Mouse (Mus musculus) urinary bladder, adult 2 months (tissue): ENCODE results near the gene BC052040. TPM values are rescaled to one million over a fixed set of nuclear protein-coding genes. Genes with fewer than 3 reads are reported as not detected.

Experiments
- DNase-seq: peaks from one replicate; pipeline ENCODE4 v3.0.0; 2022; ENCODE audit warnings: low spot score
- polyA plus RNA-seq: library from polyadenylated mRNA; depleted of rRNA; stranded (reverse); fragments of >200 nt; gene quantifications from 2 replicates; pipeline ENCODE4 v1.2.3, GENCODE M21; 2012

Gene BC052040
- polyA plus RNA-seq, 1 experiment = 7.9 TPM

DNA sequence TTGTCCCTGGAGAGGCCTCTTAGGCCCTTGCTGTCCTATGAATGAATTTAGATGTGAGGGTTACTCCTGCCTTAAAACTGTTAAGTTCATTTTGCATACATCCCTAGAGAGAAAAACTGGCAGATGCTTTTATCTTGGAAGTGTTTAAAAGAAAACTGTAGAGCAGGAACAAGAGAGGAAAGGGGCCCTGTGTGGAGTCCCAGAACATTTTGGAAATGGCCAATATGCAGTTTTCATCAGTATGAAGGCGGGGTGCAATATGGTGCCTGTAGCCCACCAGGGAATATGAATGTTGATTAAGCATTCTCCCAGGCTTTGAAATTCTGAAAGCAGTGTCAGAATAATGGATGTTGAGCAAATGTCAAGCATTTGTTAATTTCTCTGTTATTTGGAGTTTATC is 19.8 kb downstream of the BC052040 start:
- DNase-seq = no peak

DNA sequence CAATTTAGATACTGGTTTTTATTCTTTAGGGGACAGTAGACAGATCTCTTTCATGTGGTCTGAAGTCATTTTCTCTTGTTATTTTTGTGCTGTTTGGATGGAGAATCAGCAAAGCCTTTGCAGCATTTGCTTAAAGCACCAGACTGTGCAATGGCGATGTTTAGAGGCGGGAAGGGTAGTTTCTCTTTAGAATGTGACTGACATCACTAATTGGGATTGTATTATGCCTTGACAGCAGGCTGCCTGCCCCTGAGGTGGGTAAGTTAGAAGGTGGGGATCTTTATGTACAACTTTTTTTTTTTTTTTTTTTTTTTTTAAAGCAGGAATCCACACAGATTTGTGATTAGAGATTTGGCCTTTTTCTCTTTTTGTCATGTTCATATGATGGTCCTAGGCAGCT is 20.6 kb downstream of the BC052040 start:
- DNase-seq = no peak

DNA sequence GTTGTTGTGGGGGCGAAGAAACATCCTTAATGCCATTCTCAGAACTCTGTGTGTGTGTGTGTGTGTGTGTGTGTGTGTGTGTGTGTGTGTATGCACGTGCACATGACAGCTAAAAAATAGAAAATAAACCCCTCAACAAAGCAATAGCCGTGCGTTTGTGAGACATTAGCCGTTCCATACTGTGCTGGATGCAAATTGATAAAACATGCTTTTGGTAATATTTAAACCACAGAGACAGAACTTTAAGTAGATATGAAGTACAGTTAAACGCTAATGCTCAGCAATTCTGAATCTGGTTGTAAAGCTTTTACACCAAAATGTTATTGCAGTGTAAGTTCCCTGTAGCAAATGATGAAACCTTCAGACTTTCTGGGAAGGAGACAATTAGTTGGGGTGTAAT is 22.6 kb downstream of the BC052040 start:
- DNase-seq = no peak

DNA sequence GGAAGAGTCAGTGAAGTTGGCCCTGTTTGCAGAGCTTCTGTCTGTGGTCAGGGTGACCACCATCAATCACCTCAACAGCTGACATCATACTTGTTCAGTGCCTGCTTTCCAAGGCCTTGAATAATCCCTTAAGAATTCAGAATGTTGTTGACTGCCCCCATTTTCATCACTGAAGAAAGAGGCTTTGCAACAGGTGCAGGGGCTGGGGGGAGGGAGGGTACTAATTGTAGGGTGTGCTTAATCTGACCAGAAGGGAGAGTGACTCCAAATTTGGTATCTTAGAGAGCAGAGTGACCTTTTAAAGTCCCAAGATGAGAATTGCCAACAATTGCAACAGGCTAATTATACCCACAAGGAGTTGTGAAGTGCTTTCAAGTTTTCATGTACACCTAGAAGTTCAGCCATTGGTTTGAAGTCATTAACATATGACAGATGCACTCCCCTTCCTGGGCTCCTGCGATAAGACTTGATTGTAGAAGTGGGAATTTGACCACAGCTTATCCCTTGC is 24.4 kb downstream of the BC052040 start:
- no peak for DNase-seq

DNA sequence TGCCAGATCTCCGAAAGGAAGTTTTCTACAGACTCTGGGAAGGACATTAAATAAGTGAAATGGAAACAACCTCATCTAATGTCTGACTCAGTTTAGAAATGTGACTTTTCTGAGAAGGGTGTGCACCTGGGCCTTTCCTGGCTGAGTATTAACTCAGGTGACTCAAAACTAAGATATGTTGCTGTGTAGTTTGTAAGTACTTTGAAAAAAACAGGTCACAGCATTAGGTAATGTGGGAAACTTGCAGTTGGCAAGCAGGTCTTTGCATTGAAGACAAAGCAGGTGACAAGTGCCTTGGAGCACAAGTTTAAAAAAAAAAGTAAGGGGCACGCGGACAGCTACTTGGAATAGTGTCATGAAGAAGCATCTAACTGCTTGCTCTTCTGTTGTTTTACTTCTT is 27.5 kb downstream of the BC052040 start:
- DNase-seq = no peak

DNA sequence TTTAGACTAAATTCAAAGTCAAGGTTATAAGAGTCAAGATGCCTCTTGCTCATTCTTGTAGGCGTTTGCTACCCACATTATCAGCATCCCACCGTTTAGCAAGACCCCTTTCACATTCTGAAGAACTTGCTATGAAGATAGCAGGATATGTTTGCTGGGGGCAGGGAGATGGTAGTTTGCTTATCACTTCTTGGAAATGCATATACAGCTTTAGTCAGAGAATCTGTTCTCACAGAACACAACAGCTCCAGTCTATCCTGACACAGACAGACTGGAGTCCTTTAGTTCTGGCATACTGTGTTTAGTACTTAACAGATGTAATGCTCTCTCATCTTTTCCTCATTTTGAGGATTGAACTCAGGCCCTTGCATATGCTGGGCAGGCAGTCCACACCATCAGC is 28.6 kb downstream of the BC052040 start:
- DNase-seq = no peak

DNA sequence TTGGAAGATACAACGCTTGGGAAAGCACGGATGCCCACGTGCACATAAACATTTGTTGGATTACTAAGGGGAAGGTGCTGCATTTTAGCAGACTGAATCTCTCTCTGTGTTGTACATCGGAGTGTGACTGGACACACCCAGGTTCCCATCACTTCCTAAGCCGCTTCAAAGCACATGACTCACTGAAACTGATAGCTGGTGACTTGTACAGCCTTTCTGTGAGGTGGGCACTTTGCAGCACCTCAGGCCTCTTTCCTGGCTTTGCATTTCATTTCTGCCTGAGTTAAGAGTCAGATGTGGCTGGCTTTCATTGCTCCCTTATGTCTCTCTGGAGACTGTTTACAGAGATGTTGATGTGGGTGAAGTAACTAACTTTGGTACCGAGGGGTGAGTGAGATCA is 29.0 kb downstream of the BC052040 start:
- DNase-seq = no peak

DNA sequence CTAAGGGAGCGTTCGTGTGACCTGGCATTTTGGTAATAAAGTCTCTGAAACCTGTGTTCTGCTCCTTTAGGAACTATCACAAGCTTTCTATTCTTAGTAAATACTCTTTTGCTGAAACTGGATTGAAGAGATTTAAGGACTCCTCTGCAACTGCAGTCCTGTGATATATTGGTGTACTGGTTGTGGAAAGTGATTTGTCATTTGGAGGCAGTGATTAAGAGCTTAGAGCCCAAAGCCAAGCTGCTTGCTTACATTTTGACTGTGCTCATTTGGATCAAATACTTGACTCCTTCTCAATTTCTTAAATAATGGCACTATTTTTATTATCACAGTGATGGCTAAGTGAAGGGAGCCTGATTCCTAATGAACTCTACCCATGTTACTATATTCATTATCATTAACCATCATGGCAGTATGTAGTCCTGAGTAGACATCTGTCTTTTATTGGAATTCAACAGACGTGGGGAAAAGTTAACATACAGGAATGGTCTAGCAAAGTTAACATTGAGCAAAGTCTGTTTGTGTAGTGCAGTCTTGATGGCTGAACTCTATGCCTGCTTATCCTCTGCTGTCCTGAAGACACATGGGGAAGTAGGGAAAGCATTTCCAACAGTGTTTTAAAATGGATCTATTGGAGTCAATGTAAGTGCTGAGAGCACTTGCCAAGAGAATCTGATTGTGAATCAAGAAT is 32.5 kb downstream of the BC052040 start:
- DNase-seq = no peak

DNA sequence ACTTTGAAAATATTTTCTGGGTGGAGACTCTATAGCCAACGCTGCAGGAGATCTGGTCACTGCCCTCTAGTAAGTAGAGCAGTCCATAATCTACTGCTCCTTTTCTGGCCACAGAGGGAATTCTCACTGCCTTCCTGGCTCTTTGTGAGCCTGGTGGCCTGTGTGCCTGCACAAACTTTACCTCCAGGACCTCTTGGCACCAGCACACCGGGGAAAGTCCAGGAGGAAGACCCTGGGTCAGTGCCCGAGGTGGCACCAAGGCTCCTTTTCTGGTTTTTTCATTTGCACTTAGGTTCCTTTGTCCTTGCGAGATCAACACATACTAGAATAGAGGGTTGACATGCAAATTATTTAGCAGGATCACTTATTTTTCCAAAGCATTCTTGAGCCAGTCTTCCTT is 47.0 kb downstream of the BC052040 start:
- DNase-seq = no peak

DNA sequence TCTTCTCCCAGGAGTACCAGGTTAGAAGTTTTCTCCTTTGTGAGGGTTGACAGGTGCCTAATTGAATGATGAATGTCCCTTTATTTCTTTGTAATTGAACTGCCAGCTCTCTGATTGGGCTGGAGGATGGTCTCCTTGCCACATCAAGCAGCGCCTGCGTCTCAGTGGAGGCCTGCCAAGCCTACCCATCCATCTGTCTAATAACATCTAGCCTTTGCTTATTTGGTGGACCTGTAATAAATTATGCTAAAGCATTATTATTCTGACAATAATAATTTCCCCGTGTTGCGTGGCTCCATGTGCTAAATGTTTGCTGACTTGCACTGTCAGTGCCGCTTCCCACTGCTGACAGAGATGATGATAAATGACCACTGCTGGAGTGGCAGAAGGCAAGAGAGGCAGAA is 49.5 kb downstream of the BC052040 start:
- DNase-seq = no peak

DNA sequence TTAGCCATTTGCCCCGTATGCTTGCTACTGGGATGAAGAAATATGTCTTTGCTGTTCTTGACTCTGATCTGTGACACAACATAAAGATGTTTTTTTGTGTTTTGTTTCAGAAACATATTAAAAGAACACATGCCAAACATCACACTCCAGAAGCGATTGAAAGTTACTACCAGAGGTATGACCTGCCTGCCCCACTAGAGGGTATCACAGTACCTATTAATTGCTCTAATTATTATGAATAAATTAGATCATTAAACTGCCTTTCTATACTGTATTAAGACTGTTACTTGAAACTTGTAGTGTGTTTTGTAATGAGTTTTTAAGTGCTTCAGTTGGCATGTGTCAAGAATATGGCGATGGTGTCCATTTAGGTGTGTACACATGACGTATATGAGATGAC is 50.3 kb downstream of the BC052040 start:
- DNase-seq = no peak

DNA sequence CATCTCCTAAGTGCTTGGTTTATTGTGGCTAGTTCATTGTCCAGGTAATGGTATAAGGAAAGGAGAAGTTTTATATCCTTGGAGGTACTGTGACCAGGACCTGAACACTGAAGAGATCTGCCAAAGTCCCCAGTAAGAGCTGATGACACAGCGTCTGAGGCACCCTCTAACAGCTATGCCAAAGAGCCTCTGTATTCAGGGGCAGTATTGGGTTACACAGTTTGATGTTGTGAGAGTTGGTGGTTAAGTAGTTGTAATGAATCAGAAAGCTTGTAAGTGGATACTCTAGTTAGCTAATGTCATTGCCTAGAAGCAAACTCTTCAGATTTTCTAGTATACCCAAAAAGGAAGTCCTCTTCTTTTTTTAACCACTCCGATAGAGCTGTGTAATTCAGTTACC is 68.7 kb downstream of the BC052040 start:
- no peak for DNase-seq

DNA sequence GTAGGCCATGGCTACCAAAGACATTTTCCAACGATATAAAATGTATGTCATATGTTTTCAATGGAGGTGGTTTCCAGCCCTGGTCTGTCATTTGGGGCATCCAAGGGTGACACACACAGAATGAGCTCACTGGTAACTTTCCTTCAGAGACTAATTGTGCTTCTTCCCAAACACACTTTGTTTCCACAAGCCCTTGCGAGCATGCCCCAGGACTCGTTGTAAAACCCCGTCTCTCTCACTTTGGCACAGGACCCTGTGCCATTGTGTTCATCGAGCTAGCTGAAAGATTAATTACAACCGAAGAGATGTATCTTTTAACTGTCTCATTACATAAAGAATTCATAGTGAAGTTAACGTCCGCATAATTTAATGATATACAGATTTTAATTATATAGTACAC is 78.2 kb downstream of the BC052040 start:
- no peak for DNase-seq

DNA sequence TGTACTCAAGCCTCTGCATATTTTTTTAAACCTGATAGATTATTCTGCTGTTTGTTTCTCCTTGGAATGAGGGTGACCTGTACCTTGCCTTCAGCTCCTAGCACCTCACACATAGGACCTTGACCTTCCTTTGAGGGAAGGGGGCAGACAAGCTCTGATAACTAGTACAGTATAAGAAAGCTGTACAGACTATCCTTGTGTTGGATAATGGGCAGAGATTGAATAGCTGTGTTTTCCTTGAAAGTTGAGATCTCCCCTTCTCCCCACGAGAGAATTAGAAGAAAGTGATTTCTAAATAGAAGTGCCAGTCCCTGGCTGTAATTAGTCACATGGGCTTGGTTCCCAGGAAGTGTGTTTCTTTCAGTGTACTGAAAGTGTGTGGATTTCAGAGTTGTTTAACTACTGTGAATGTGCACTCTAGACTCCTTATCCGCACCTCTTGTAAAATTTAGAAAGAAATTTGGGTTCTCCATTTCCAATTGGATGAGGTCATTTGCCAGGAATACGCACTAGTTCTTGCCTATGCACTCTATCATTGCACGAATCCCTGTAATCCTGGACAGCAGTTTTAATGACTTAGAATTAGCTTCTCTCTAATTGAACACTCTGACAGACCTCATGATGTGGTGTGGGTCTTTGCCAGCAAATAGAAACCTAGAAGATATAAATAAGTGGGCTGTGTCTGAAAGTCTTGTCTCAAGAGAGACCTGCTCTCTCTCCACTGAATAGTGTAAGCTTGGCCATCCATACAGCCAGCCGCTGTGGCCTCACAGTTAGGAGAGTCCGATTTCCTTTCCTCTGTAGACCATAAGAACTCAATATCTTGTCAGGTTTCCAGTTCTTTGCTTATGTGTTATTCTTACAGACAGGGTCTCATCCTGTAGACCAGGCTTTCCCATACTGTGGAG is 79.0 kb downstream of the BC052040 start:
- no peak for DNase-seq

DNA sequence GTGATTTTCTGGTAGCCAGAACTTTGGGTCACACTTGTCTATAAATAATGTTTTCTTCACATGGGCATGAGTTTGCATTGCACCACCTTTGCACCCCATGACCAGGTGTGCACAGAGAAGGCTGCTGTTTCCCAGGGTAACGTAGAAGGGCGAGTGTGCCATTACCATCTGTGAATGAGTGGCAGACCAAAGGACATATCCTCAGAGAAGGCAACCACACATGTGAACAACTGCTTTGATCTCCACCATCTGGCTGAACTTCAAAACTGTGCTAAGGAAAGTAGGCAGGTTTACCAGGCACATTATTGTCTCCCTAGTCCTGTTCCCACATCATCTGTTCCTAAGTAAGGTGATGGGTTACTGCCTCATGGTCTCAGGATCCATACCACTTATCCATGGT is 86.0 kb downstream of the BC052040 start:
- no peak for DNase-seq

DNA sequence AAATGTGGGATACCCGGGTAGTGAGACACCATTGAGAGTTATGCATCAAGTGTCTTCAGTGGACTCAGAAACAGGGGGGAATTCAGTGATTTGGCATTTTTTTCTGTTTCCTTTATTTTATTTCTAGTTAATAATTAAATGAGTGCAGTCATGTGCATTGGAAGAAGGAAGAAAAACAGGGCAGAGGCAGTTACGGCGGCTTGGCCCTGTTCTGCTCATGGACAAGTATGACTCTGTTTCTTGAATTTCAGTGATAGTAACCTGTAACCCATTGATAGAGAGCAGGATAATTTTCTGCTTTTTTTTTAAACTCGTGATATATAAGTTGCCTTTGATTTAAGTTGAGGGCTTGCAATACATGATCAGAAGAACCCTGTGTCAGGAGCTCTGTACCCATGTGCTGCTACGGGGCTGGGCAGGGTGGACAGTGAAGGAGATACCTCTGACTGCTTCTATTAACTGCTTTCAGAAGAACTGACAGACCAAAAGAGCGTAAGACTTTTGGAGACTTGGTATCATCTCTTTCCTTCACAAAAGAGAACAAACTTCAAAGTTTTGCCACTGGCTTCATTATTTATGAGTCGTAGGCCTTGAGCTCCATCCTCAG is 91.6 kb downstream of the BC052040 start:
- DNase-seq = no peak

DNA sequence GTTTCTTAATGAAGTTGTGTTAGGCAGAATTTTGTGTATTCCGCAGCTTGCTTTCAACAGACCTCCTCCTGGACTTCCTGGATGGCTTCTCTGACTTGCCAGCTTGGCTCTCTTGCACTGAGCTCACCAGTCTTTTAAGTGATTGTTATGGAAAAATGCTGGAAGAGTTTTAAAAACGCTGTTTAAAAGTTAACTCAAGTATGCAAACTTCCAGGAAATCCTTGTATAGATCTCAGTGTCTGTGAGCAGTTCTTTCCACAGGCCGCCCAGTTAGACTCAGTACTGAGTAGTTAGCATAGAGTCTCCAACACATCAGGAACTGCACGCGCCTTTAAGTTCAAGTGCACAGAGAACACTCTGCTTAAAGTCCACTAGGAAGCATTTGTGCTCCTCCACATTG is 97.3 kb downstream of the BC052040 start:
- DNase-seq = no peak

DNA sequence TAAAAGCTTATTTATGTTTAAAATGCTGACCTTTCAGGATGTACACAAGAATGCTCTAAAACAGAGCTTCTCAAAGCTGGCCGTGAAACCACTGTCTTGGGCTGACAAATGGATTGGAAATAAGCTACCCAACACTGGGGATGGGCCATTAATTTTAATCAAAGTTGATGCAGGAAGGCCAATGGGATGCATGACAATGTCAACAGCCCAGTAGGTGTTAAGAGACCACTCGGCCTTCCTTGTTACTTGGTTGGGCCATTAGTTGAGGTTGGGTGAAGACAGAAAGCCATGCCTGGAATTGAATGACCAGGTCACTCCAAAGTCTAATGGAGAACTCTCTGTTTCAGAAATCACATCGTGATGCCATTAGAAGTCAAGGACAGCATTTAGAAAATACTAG is 103.7 kb downstream of the BC052040 start:
- no peak for DNase-seq

DNA sequence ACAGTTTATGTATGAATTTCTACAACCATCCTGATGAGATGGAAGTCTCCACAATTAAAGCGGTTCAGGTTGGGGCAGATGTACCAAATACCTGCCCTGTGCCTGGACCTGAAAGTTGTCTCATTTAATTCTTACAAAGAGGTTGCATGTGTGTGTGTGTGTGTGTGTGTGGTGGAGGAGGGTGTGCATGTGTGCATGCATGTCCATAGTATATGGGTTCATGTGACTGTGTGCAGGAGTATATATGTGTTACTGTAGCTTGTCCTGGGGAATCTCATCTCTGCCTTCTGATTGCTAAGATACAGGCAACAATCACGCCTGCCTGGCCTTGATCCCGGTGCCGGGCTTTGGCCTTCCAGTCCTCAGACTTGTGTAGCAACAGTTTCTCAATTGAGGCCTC is 106.1 kb downstream of the BC052040 start:
- no peak for DNase-seq

DNA sequence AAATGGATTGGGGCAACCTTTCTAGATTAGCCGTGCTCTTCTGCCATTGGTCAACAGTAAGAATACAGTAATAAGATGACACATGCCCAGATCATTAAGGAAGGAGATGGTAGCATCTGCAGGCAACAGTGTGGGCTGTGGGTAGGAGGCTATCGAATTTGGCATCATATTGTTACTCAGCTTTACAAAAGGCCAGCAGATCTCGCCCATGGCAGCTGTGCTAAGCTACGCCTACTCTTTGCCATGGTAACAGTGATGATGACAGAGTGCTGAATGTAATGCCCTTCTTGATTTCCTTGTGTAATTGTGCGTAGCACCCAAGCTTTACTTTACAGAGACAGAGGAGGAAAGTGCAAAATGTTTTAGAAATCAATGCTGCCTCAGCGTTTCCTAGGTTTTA is 106.8 kb downstream of the BC052040 start:
- no peak for DNase-seq

DNA sequence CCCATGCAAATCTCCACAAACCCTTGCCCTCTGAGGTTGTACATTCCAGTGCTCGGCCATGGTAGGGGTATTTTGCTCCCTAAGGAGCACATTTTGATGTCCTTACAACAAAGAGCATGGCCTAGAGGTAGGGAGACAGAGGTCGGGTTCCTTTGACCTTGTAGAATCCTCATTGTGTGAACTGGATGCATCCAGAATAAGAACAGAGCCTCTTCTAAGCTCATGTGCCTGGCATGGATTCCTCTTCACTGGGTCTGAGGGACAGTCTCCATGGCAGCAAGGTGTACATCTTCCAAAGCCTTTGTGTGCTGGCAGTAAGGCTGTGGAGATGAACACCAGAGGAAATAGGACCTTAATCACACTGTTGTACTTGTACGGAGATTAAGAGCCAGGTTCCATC is 112.3 kb downstream of the BC052040 start:
- DNase-seq = no peak

DNA sequence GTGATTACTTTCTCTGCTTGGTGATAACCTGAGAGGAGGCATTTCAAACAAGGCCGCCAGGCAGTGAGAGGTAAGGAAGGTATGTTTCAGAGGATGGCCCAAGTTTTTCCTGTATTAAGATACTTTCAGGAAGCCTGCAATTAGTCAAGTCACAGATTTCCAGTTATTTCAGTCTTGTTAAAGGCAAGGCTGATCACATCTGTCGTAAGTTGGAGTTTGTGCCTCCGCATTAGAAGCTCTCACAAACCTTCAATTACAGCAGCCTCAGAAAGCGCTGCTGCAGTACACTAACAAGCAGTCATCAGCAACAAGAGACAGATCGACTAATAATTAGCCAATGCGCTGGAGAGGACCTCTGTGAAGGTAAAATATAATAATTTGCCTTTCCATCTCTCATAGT is 112.9 kb downstream of the BC052040 start:
- no peak for DNase-seq

DNA sequence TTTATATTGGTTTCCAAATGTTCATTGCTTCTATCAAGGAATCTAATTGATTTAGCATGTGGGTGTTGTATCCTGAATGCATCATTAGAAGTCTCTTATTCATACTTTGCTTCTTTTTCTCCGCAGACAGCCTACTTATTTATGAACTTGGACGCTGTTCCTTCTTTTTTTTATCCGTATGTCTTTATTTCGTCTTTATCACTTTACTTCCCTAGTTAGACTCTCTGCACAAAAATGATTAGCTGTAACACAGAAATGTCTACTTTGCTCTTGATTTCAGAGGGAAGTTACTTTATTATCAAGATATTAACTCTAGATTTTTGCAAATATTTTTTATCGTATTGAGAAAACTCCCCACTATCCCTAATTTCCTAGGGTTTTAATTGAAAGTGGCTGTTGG is 117.5 kb downstream of the BC052040 start:
- no peak for DNase-seq
